Mouse (Mus musculus) spleen, adult 2 months (tissue): ENCODE results near the gene Itpk1. TPM values are rescaled to one million over a fixed set of nuclear protein-coding genes. Genes with fewer than 3 reads are reported as not detected.

Source experiments
- DNase-seq, 2 experiments: peaks; one replicate each; pipeline versions ENCODE4 v3.0.0 to v3.0.0-alpha.2; 2012 to 2021; ENCODE audit warnings: low spot score in 2 of 2, low read depth in 1 of 2
- H3K27ac ChIP-seq: fragments of 200-500 bp; 2 replicates; pipeline ENCODE4 v1.5.1; 2012; ENCODE audit warnings: low read length, inconsistent platforms; ENCODE audit not compliant: insufficient read depth
- H3K27me3 ChIP-seq: fragments of 200-500 bp; 2 replicates; pipeline ENCODE4 v1.6.1; 2012; ENCODE audit warnings: mild to moderate bottlenecking, moderate library complexity, low read length, inconsistent platforms; ENCODE audit not compliant: control insufficient read depth, insufficient read depth
- H3K36me3 ChIP-seq: fragments of 200-500 bp; 2 replicates; pipeline ENCODE4 v1.6.1; 2012; ENCODE audit warnings: mild to moderate bottlenecking, low read length, inconsistent platforms; ENCODE audit not compliant: control insufficient read depth, insufficient read depth
- H3K4me1 ChIP-seq: fragments of 200-500 bp; 2 replicates; pipeline ENCODE4 v1.6.1; 2011; ENCODE audit warnings: inconsistent platforms; ENCODE audit not compliant: control insufficient read depth, insufficient read depth, insufficient read length
- H3K4me3 ChIP-seq: fragments of 200-500 bp; 2 replicates; pipeline ENCODE4 v1.5.1; 2011; ENCODE audit warnings: mild to moderate bottlenecking, inconsistent platforms; ENCODE audit not compliant: insufficient read depth, insufficient read length; ENCODE audit errors: extremely low read depth
- CTCF ChIP-seq: fragments of 200-500 bp; IDR thresholded peaks from 2 replicates; pipeline ENCODE4 v1.5.1; 2011; ENCODE audit warnings: mild to moderate bottlenecking, inconsistent platforms; ENCODE audit not compliant: insufficient read depth, insufficient read length, insufficient replicate concordance; ENCODE audit errors: extremely low read depth
- POLR2A ChIP-seq: fragments of 200-500 bp; IDR thresholded peaks from 2 replicates; pipeline ENCODE4 v1.6.1; 2011; ENCODE audit warnings: low read depth, low read length, inconsistent platforms
- WGBS: fragments of 180-500 bp; shearing (Covaris S2); methylation state at CpG from one replicate; pipeline ENCODE4 v1.1.7; 2018; 5-methylcytosine and 5-hydroxymethylcytosine counted together
- polyA plus RNA-seq: library from polyadenylated mRNA; depleted of rRNA; stranded (reverse); fragments of >200 nt; gene quantifications from 2 replicates; pipeline ENCODE4 v1.2.3, GENCODE M21; 2012

The Itpk1 gene
- polyA plus RNA-seq, 1 experiment, result 22.2 TPM

GRCm38 (mm10) chr12:102600345-102600744, 104.4 kb downstream of the Itpk1 start:
- H3K4me3 ChIP-seq, result no peak overlapping the region
- no peak overlapping the region for H3K27ac ChIP-seq
- DNase-seq, result no peak
- 91% methylated on average over 6 of the region's 6 CpGs for WGBS
- TF ChIP-seq CTCF (no peak), POLR2A (no peak)
- peaks cover 9% of the 10 kb centered on the region for H3K36me3 ChIP-seq
- H3K27me3 ChIP-seq, result no peaks in the 10 kb centered on the region
- H3K4me1 ChIP-seq, result no peaks in the 10 kb centered on the region; the same call in 1 of the 2 replicates

- Histone ChIP-seq H3K4me3 (no peak overlapping the region), H3K27me3 (no peaks in the 10 kb centered on the region), H3K27ac (no peak overlapping the region), H3K36me3 (peaks cover 9% of the 10 kb centered on the region), H3K4me1 (no peaks in the 10 kb centered on the region; the same call in 1 of the 2 replicates)
- DNase-seq, result no peak
- TF ChIP-seq POLR2A, result no peak
- no peak for TF ChIP-seq CTCF
- 92% methylated on average over 7 of the region's 7 CpGs for WGBS
Observed at GRCm38 (mm10) chr12:102599801-102600200, 104.9 kb downstream of the Itpk1 start.

- TF ChIP-seq CTCF (no peak), POLR2A (no peak)
- Histone ChIP-seq H3K27ac (no peak overlapping the region), H3K4me1 (no peaks in the 10 kb centered on the region; the same call in 1 of the 2 replicates), H3K27me3 (no peaks in the 10 kb centered on the region), H3K36me3 (0 out of 2 replicates have a peak, but pooled peaks cover 2% of the 10 kb centered on the region), H3K4me3 (no peak overlapping the region)
- 96% methylated on average over 3 of the region's 3 CpGs for WGBS
- no peak for DNase-seq
Observed at GRCm38 (mm10) chr12:102598535-102598934, 106.2 kb downstream of the Itpk1 start.

- H3K27me3 ChIP-seq, result no peaks in the 10 kb centered on the region
- H3K27ac ChIP-seq, result no peak overlapping the region
- DNase-seq, result no peak
- TF ChIP-seq CTCF, result no peak
- no peak for TF ChIP-seq POLR2A
- peaks cover 1% of the 10 kb centered on the region; the same call in 1 of the 2 replicates for H3K36me3 ChIP-seq
- H3K4me3 ChIP-seq, result no peak overlapping the region
- 89% methylated on average over 4 of the region's 4 CpGs for WGBS
- H3K4me1 ChIP-seq, result no peaks in the 10 kb centered on the region; the same call in 1 of the 2 replicates
Observed at GRCm38 (mm10) chr12:102597466-102597865, 107.3 kb downstream of the Itpk1 start.

GRCm38 (mm10) chr12:102596410-102596809, 108.3 kb downstream of the Itpk1 start:
- Histone ChIP-seq H3K4me1 (no peaks in the 10 kb centered on the region; the same call in 1 of the 2 replicates), H3K36me3 (peaks cover 1% of the 10 kb centered on the region; the same call in 1 of the 2 replicates), H3K4me3 (no peak overlapping the region), H3K27ac (no peak overlapping the region), H3K27me3 (no peaks in the 10 kb centered on the region)
- 82% methylated on average over 7 of the region's 7 CpGs for WGBS
- no peak for DNase-seq
- TF ChIP-seq POLR2A (no peak), CTCF (peak; percentile 53; the same call in 1 of the 2 replicates)

- Histone ChIP-seq H3K4me1 (no peaks in the 10 kb centered on the region), H3K27me3 (no peaks in the 10 kb centered on the region), H3K27ac (no peak overlapping the region), H3K36me3 (peaks cover 1% of the 10 kb centered on the region; the same call in 1 of the 2 replicates), H3K4me3 (no peak overlapping the region)
- DNase-seq, result no peak
- 92% methylated on average over 9 of the region's 9 CpGs for WGBS
- TF ChIP-seq POLR2A (no peak), CTCF (no peak)
Observed at GRCm38 (mm10) chr12:102594627-102595026, 110.1 kb downstream of the Itpk1 start.

GRCm38 (mm10) chr12:102593699-102594098, 111.0 kb downstream of the Itpk1 start:
- H3K4me3 ChIP-seq, result no peak overlapping the region
- TF ChIP-seq CTCF (no peak), POLR2A (no peak)
- WGBS, result 84% methylated on average over 9 of the region's 9 CpGs
- H3K27ac ChIP-seq, result no peak overlapping the region
- no peaks in the 10 kb centered on the region for H3K4me1 ChIP-seq
- H3K27me3 ChIP-seq, result no peaks in the 10 kb centered on the region
- DNase-seq, result no peak
- H3K36me3 ChIP-seq, result peaks cover 1% of the 10 kb centered on the region; the same call in 1 of the 2 replicates
